Mouse (Mus musculus): ENCODE results near the gene P2ry2.

DNA sequence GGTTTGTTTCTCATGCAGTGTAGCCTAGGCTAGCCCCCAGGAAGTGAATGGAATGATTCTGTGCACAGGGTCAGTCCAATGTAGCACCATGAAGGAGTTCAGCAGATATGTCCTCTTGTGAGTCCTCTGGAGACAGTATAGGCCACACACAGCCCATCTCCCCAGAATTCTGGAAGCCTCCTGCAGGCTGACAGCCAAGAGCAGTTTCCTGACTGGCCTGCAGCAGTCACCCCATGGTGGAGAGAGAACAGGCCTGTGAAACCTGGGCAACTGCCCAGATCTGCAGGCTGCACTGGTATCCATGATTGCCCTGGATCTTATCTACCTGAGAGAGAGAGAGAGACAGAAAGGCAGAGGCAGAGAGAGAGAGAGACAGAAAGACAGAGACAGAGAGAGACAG, 18.1 kb upstream of the P2ry2 start:
- no peak for TF ChIP-seq POLR2A (IDR thresholded peaks at IDR 0.05; ENCODE audit: extremely low read depth, insufficient read depth, low read length)
- TF ChIP-seq CTCF (IDR thresholded peaks at IDR 0.05; ENCODE audit: extremely low read depth, insufficient read depth, low read length): no peak
